Mouse (Mus musculus) lung, postnatal 25 days (tissue): ENCODE results near the gene Fam193b.
A peak's percentile ranks its signal among the peaks of the same experiment; 100 is the strongest.
"Not testable (repeated sequence)": the region's sequence is repeated elsewhere in the genome, so short reads cannot be mapped to it uniquely, and the experiment has no call there.

Experiments
- DNase-seq: peaks from one replicate; pipeline ENCODE4 v3.0.0; 2022; ENCODE audit warnings: low spot score

The Fam193b gene

GRCm38 (mm10) chr13:55571977-55572376 lies 1.1 kb upstream of the Fam193b start:
- DNase-seq: no peak

DNA sequence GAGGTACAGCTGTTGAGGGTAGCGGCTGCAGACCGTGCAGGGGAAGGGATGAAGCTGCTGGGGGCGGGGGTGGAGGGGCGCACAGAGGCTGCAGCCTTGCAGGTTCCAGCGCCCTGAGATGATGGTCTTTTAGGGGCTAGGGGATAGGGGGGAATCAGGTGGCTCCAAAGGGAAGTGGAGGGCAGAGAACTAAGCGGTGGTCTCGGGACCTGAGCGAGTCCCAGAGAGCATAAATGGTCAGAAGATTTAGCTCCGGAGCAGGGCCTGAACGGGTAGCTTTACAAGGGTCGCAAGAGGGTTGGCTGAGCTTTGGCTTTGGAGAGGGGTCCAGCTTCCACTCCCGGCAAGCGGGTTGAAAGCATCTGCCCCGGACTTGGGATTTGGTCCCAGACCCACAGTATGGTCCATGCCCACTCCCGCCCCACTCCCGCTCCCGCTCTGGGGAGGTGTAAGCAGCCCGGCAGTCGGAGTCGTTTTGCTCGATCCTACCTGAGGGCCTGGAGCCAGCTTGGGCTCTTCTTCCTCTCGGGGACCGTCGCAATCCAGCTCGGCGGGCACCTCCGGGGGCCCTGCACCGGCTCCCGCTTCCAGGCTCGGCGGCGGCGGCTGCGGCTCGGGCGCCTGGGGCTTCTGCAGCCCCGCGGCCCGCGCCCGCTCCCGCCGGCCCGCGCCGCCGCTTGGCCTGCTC lies 490 bp downstream of the Fam193b start:
- DNase-seq: no peak

- DNase-seq: no peak
Observed at GRCm38 (mm10) chr13:55569726-55570285, 1.1 kb downstream of the Fam193b start.

- DNase-seq: not testable (repeated sequence)
Observed at GRCm38 (mm10) chr13:55568524-55568923, 2.4 kb downstream of the Fam193b start.

- no peak for DNase-seq
Observed at GRCm38 (mm10) chr13:55567949-55568348, 3.0 kb downstream of the Fam193b start.

DNA sequence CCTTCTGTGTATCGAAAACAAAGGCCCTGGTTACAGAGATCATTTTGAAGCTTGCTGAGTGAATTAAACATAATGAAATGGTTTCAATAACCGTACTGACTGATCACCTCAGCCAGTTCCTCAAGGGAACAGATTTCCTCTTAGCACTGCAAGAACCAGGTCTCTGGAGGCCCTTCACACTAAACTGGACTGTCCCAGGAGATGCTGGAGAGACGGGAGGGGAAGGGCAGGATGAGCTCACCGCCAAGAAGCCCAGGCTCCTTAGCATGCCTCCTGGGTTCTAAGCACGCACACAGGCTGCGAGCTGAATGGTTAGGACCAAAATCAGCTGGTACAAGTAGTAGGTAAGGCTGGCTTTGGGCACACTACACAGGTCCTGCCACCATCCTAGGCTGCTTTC lies 3.9 kb downstream of the Fam193b start:
- DNase-seq: no peak

GRCm38 (mm10) chr13:55563266-55563879 lies 7.5 kb downstream of the Fam193b start:
- no peak for DNase-seq

DNA sequence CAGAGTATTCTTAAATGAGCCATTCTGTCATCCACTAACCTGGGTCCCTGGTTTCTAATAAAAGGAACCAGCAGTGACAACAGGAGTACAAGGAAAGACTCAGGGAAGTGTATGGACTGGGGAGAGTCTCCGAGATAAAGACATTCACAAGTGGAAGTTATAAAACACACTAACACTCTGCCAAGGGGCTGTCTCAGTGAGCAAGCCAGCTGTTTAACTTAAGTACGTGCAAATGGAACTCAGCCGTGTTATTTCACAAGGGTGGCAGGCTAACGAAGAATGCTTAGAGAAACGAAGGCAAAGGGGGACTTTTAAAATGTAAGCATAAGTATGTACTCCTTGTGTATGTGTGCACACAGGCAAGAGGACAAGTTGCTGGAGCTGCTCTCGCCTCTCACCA lies 13.4 kb downstream of the Fam193b start:
- peak; percentile 41 for DNase-seq

DNA sequence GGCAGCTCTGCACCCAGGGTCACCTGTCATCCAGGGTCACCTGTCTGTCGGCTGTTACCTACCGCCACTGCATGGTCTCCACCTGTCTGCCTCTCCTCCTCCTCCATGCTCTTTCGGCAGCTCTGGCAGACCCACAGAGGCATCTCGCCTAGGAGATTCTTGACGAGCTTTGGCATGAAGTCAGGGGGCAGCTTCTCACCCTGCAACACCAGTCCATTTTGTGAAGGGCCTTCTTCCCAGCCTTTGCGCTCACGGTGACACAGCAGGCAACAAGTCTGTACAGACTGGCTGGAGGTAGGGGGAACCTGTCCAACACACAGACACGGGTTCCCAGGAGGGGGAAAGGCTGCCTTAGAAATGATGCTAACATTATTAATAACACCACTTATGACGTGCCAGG lies 15.0 kb downstream of the Fam193b start:
- DNase-seq: no peak

- no peak for DNase-seq
Observed at GRCm38 (mm10) chr13:55549061-55549460, 21.9 kb downstream of the Fam193b start.

- DNase-seq: no peak
Observed at GRCm38 (mm10) chr13:55548426-55548825, 22.5 kb downstream of the Fam193b start.

DNA sequence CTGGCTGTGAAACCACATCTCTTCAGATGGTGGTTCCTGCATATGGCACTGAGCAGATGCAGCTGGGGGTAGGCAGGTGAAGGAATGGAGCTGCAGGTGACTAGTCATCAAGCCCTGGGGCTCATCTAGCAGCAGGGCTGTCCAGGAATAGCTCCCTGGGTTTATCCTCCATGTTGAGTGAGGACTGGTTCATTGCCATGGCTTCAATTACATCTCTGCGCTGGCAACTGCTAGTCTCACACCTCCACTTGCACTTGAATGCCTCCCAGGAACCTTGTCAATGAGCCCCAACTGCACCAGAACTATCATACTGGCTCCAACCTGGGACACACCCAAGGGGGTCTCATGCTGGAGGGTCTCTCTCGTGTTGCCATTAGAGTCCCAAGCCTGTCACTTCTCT lies 23.0 kb downstream of the Fam193b start:
- DNase-seq: no peak

- no peak for DNase-seq
Observed at GRCm38 (mm10) chr13:55544792-55545191, 26.1 kb downstream of the Fam193b start.

- peak; percentile 70 for DNase-seq
Observed at GRCm38 (mm10) chr13:55543447-55543846, 27.5 kb downstream of the Fam193b start.

DNA sequence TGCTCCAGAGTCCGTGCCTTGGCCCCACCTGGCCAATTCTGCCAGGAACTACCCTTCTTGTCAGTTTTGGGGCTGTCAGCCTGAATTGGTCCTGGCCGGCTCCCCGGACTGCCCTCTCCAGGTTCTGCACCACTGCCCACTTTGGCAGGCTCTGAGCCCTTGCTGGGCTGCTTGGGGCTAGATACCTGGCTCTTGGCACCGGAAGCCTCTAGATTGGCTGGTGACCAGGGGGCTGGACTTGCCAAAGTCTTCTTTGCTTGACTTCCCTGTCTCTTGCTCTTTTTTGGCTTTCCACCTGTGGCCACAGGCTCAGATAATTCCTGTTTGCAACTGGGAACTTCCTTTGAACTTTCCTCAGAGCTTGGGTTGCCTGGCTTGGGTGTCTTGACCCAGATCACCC lies 28.0 kb downstream of the Fam193b start:
- peak; percentile 45 for DNase-seq

DNA sequence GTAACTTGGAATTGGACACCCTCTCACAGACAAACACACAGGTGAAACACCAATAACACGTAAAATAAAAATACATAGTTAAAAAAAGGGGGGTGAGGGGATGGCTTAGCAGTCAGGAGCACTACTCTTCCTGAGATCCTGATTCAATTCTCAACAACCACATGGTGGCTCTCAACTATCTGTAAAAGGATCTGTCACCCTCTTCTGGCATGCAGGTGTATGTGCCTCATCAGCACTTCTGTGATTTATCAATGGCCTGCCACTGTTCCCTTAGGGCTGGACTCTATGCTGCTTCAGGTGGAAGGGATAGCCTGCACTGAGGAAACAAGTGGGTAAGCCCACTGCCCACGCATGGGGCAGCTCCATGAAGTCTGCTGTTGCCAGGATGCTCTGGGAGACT lies 30.0 kb downstream of the Fam193b start:
- DNase-seq: peak; percentile 48

DNA sequence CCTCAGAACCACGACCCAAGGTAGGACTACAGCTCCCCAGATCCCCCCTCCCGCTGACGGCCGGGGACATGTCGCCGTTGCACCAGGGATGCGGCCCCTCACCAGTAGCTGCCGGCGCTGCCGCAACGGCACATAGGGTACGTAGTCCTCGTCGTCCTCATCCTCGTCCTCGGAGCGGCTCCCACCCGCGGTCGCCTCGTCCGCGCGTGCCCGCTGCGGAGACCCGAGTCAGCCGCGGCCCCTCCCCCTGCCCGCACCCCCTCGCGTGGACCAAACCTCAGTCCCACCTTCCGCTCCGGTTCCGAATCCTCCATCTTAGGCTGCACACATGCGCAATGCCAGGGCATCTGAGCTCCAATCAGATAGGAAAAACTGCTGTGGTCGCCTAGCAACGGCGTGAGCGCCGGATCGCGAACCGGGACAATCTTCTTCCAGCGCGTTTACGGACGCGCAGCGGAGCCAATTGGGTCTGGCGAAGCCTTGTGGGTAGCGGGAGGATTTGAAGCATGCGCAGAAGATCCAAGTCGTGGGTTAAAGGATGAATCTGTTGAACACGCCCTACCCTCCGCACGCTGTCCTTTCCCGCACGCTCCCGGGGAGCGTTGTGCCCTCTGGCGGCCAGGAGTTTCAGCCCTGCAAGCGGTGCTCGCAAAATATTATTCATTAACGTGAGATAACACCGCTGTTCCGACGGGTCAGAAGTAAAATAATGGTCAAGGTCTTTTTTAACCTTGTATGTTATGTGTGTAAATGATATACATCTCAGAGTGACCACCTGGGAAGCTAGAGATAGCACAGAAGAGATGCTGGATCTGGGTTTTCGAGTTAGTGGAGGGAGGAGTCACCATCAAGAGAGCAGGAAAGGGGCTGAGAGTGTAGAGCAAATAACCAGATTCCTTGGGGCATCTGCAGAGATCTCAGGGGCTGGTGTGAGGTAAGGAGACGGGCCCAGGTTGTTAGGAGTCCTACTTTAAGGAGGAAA lies 34.4 kb downstream of the Fam193b start, which contains the start of gene Ddx41:
Gene Ddx41, minus strand, starts transcription at position 465 of the 982 bp plus-strand sequence.
- DNase-seq: peak; percentile 100

DNA sequence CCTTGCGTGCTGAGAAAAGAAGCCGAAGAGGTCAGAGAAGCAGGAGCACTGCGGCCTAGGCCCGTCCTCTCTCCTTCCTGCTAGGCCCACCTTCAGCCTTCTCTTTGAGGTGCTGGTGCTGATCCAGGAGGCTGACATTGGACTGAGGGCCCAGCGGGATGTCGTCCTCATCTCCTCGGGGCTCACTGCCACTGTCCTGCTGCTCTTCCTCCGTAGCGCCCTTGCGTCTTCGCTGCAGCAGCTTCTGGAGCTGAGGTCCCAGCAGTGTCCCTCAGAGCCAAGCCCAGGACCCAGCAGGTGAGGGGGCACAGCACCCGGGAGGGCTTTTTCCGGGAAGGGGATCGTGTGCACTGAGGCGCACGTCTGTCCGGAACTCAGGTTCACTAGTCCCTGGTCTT lies 35.1 kb downstream of the Fam193b start:
- DNase-seq: no peak

- DNase-seq: no peak
Observed at GRCm38 (mm10) chr13:55535191-55535590, 35.7 kb downstream of the Fam193b start.

GRCm38 (mm10) chr13:55529198-55529915 lies 41.6 kb downstream of the Fam193b start, which contains the start of gene Dok3:
TSS of gene Dok3 (minus strand) at chr13:55529296.
- DNase-seq: peak; percentile 39
